Mouse (Mus musculus): ENCODE measurements at regions not wholly inside any gene's neighbourhood (a gene's known extent, or its start where the extent isn't known, plus 50 kb on each side); places are given as distances from the start of the nearest gene placed in this dataset.

- DNase-seq (ENCODE audit: low spot score in 2 of 2), result peak; percentile 80 to 84
Observed at GRCm38 (mm10) chr2:144172100-144172770, 98.2 kb upstream of the Mgme1 start.

DNA sequence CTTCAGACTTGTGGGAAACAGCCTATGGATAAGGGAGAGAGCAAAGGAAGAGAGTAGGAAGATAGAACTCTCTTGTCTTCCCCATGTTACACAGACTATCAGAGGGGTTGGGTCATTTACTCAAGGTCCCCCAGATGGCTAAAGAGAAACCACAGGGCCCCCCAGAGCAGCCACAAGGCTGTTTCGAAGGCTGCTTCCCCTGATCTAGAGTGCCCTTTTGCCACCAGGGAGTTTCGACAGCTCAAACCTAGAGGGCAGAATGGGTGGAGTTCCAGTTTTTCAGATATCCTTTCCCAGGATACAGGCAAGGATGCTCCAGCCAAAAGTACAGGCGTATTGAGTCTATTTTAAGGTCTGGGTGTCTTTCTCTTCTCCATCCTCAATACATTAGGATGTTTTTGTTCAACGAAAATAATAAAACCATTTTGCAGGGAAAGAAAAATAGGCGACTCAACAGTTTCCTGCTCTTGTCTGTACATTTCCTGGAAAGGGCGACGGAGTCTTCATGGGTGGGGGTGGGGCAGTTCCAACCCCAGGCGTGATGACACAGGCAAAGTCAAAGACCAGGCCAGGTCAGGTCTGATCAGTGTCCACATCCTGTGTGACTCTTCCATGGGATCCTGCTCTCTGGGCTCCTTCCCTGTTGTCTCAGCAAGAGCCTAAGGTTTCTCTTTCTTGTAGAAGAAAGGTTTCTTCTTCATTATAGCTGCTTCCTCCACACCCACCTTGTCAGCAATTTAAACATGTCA lies 96.9 kb upstream of the Mgme1 start:
- DNase-seq (ENCODE audit: low spot score in 2 of 2), result no peak

- DNase-seq (ENCODE audit: low spot score in 2 of 2), result no peak
Observed at GRCm38 (mm10) chr2:144174366-144175035, 96.0 kb upstream of the Mgme1 start.

DNA sequence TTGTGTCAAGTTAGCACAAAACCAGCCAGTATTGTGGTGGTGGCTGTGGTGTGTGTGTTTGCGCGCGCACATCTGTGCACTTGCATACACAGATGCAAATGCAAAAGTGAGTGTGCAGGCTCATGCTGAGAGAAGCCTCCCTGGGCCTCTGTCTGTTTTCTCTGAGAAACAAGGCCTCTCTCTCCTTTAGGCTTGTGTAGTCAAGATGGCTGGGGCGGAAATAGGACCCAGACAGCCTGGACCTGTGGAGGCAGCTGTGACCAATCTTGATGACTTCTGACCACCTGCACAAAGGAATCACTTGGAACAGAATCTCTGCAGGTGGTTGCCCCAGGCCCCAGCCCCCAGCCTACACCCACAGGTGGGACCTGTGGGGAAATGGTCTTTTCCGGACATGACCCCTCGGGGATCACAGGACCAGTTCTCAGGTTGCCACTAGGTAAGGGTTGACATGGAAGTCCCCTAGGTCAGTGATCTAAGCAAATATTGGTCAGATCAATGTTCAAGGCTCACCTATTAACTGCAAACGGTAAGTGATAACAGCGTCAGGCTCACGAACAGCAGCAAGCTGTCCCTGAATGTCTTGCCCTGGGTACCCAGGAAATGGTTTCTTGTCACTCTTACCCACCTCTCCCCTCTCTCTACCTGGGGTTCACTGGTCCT lies 93.8 kb upstream of the Mgme1 start:
- no peak for DNase-seq (ENCODE audit: low spot score in 2 of 2)

GRCm38 (mm10) chr2:144177268-144177667 lies 93.2 kb upstream of the Mgme1 start:
- DNase-seq (ENCODE audit: low spot score in 2 of 2), result no peak

DNA sequence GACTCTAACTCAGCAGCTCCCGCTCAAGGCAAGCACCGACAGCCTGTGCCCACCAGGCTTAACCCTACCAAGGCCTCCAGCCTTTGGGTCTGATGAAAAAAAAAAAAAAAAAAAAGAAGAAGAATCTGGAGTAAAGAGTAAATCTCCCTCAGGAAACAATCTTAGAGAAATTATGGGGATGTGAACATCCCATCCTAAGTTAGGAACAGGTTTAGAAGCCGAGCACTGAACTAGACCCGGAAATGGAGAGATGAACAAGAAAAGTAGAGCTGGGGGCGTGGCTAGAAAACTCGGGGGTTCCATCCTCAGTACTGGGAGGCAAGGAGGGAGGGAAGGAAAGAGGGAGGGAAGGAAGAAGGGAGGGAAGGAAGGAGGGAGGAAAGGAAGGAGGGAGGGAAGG lies 92.5 kb upstream of the Mgme1 start:
- DNase-seq (ENCODE audit: low spot score in 2 of 2), result no peak

GRCm38 (mm10) chr2:144182108-144182507 lies 88.4 kb upstream of the Mgme1 start:
- no peak for DNase-seq (ENCODE audit: low spot score in 2 of 2)

- DNase-seq (ENCODE audit: low spot score in 2 of 2), result no peak
Observed at GRCm38 (mm10) chr2:144182542-144182941, 87.9 kb upstream of the Mgme1 start.

- no peak for DNase-seq (ENCODE audit: low spot score in 2 of 2)
Observed at GRCm38 (mm10) chr2:144183371-144183944, 87.0 kb upstream of the Mgme1 start.

DNA sequence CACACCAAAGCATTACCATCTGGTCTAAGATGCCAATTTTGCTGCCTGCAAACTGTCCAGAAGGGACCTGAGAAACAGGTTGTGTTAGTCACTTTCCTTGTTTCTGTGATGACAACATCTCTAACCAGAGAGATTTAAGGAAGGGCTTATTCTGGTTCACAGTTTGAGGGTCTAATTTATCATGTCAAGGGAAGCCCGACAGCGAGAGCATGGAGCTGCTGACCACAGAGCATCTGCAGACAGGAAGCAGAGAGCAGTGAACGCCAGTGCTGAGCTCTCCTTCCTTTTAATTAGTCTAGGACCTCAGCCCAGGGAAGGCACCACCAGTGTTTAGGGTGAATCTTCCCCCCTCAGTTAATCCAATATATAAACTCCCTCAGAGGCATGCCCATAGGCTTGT lies 85.3 kb upstream of the Mgme1 start:
- no peak for DNase-seq (ENCODE audit: low spot score in 2 of 2)

DNA sequence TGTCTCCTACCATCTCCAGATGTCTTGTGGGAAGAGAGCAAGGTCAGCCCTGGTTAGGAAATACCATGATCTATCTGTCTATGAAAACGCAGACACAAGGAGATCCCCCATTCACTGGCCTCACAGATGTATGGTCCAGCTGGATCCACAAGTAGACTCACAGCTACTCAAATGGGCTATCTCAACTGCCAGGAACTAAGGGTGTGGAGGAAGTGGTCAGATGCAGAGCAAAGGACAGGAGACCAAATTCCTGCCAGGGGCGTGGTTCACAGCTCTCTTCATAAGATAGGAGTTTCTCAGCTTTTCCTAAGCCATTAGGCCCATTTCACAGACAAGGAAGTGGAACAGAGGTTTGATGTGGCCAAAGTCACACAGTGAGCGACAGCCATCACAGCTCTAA lies 84.0 kb upstream of the Mgme1 start:
- no peak for DNase-seq (ENCODE audit: low spot score in 2 of 2)

GRCm38 (mm10) chr2:144188076-144188475 lies 82.4 kb upstream of the Mgme1 start:
- DNase-seq (ENCODE audit: low spot score in 2 of 2), result no peak

DNA sequence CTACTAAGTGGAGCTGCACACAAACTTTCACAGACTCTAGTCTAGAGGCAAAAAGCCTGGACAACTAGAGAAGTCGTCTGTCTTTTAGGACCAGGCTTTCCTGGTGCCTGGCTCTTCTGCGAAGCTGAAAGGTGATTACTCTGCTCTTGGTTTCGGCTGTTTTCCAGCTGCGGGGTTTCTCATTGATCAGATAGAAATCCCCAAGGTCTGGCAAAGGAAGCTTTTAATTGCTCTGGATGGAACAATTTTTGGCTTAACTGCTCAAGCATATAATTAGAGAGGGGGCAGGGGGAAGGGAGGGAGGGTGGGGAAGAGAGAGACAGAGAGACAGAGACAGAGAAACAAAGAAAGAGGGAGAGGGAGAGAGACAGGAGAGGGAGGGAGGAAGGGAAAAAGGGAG lies 82.0 kb upstream of the Mgme1 start:
- DNase-seq (ENCODE audit: low spot score in 2 of 2), result no peak

- DNase-seq (ENCODE audit: low spot score in 2 of 2), result no peak
Observed at GRCm38 (mm10) chr2:144189756-144190155, 80.7 kb upstream of the Mgme1 start.

DNA sequence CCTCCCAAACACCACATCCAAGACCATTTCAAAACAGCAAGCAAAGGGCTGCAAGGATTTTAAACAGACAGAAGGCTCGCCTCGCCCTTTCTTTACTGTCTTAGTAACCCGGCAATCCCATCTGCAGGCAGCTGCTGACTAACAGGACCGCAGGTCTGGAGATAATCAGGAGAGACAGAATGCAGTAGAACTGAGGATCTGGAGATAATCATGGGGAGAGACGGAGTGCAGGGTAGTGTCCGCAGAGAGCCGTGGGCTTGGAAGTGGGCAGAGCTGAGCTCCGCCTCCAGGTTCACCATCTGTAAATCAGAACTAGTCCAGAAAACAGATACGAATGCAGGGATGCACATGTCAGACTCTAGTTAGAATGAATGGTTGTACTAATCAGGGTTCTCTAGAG lies 79.4 kb upstream of the Mgme1 start:
- no peak for DNase-seq (ENCODE audit: low spot score in 2 of 2)

GRCm38 (mm10) chr2:144191707-144192106 lies 78.8 kb upstream of the Mgme1 start:
- no peak for DNase-seq (ENCODE audit: low spot score in 2 of 2)

- DNase-seq (ENCODE audit: low spot score in 2 of 2), result no peak
Observed at GRCm38 (mm10) chr2:144192428-144192827, 78.0 kb upstream of the Mgme1 start.

DNA sequence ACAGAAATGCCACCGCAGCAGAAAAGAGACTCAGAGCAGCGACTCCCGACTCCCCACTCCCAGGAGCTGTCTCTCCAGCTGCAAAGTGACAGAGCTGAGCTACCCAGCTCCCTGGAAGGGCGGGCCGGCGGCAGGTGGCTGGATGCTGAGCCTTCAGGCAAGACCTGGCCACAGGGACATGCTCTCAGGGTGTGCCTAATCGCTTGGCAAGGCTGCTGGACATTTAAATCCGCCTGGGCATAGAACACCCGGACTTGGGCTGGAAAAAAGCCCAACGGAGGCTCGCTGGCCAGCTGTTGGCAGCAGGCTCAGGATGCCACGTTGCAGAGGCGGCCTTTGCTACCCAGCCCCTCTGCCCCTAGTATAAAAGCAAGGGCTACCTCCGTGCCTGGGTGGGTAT lies 74.6 kb upstream of the Mgme1 start:
- no peak for DNase-seq (ENCODE audit: low spot score in 2 of 2)

DNA sequence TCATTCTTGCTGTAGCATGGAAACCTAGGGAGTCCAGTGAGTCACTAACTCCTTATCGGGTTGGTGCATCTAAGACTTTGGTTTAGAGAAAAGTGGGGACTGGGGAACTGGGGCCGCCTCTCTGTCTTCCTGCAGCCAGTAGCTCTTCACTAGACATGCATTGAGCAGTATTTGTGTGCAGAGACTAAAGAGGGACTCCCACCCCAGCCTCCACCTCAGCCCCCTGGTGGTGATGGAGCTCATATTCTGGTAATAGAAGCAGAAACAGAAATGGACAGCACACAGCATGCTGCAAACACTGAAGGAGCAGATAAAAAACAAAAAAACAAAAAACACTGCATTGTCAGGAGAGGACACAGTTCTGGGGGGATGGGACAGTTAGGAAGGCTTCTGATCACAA lies 73.3 kb upstream of the Mgme1 start:
- DNase-seq (ENCODE audit: low spot score in 2 of 2), result no peak

- no peak for DNase-seq (ENCODE audit: low spot score in 2 of 2)
Observed at GRCm38 (mm10) chr2:144198326-144199051, 72.0 kb upstream of the Mgme1 start.
